Mouse (Mus musculus): ENCODE measurements at regions not wholly inside any gene's neighbourhood (a gene's known extent, or its start where the extent isn't known, plus 50 kb on each side); places are given as distances from the start of the nearest gene placed in this dataset.

GRCm38 (mm10) chr2:21044007-21044406 is 75.3 kb upstream of the Arhgap21 start:
- DNase-seq (ENCODE audit: low read depth, low spot score) = no peak

DNA sequence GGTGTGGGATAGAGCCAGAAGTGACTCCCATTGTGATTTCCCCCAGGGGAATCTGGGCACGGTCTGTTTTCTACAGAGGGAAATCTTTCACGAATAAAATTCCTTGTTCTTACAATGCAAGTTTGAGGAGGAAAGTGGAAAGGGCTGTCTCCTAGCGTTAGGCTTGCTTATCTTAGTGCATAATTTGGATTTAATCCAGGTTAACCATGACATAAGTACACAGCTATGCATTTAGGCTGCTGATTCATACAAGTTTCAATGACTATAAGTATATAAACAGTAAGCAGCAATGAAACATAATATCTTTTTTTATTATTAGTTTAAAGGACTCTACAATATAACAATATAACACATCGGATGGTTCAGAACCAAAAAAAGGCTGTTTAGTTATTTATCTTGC is 74.6 kb upstream of the Arhgap21 start:
- peak; percentile 76 for DNase-seq (ENCODE audit: low read depth, low spot score)

DNA sequence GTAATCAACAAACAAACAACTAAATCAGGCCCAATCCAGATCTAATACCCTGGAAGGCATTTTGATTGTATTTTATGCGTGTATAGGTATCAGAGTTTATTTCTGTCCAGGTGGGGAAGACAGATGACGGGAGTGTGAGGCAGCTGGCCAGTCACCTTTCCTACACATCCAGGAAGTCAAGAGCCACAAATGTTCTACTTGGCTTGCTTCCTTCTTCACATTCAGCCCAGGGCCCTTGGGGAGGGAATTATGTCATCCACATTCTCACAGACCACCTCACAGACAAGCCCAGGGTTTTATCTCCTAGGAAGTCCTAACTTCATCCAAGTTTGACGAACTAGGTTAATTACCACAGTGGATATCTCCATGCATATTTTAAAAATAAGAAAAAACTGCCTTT is 68.9 kb upstream of the Arhgap21 start:
- peak; percentile 47 for DNase-seq (ENCODE audit: low read depth, low spot score)

DNA sequence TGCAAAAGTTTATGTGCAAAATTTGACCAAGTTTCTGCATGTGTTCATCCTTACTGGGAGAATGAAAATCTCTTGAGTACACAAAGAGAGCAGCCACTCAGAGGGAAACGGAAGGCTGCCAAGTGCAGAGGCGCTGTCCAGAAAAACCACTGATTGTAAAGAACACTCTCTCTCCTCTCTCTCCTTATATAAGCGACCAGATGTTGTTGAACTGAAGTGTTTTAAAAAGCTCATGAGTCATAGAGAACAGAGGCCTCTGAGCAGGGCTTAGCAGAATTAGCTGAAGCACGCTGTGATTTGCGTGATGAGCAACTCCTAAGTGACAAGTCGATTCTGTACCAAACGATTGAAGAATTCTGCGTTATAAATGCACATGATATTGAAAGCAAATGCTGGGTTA is 68.5 kb upstream of the Arhgap21 start:
- DNase-seq (ENCODE audit: low read depth, low spot score) = peak; percentile 90

- peak; percentile 12 for DNase-seq (ENCODE audit: low read depth, low spot score)
Observed at GRCm38 (mm10) chr2:21035884-21036648, 67.4 kb upstream of the Arhgap21 start.

- no peak for DNase-seq (ENCODE audit: low read depth, low spot score)
Observed at GRCm38 (mm10) chr2:21034651-21035050, 66.0 kb upstream of the Arhgap21 start.

DNA sequence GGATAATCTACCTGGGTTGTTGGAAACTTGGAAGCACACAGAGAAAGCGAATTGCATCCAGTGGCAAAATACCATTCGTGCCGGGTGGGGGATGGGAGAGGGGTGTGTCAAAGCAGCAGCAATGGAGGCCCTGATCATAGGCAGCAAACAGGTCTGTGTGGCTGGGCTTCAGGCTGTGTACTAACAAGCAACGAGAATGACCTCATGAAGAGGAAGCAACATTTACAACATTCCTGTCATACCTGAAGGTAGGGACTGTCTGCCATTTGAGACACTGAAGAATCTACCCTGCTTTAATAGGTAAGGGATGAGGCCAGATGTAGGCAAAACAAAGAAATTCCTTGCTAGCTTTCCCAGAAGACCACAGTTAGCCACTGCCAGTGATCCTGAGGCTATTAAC is 62.0 kb upstream of the Arhgap21 start:
- no peak for DNase-seq (ENCODE audit: low read depth, low spot score)

- DNase-seq (ENCODE audit: low read depth, low spot score) = peak; percentile 53
Observed at GRCm38 (mm10) chr2:21029391-21030010, 60.8 kb upstream of the Arhgap21 start.

- peak; percentile 44 for DNase-seq (ENCODE audit: low read depth, low spot score)
Observed at GRCm38 (mm10) chr2:21028605-21029004, 59.9 kb upstream of the Arhgap21 start.

DNA sequence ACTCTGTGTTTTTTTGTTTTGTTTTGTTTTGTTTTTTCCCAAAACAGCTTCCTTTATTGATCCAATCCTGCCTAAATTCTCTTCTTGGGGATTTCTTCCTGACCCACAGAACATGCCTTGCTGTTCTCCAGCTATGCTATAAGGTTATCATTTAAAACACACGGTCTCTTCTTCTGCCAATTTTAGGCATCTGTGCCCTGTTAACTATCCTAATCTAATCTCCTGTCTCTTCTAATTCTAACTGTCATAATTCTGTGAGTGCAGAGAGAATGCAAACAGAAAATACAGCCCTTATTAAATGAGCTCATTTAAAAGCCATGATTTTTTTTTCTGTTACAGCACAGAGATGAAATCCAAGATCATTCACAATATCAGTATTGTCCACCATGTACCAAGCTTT is 49.9 kb upstream of the Arhgap21 start:
- DNase-seq (ENCODE audit: low read depth, low spot score) = no peak
